Mouse (Mus musculus) spleen, adult 2 months (tissue): ENCODE measurements around the gene Hapln3. TPM values are rescaled to one million over a fixed set of nuclear protein-coding genes. Genes with fewer than 3 reads are reported as not detected.
A peak's percentile ranks its signal among the peaks of the same experiment; 100 is the strongest.

ENCODE experiments used
- DNase-seq, 2 experiments: peaks; one replicate each; pipeline versions ENCODE4 v3.0.0 to v3.0.0-alpha.2; 2012 to 2021; ENCODE audit warnings: low spot score in 2 of 2, low read depth in 1 of 2
- H3K27ac ChIP-seq: fragments of 200-500 bp; 2 replicates; pipeline ENCODE4 v1.5.1; 2012; ENCODE audit warnings: low read length, inconsistent platforms; ENCODE audit not compliant: insufficient read depth
- H3K27me3 ChIP-seq: fragments of 200-500 bp; 2 replicates; pipeline ENCODE4 v1.6.1; 2012; ENCODE audit warnings: mild to moderate bottlenecking, moderate library complexity, low read length, inconsistent platforms; ENCODE audit not compliant: control insufficient read depth, insufficient read depth
- H3K36me3 ChIP-seq: fragments of 200-500 bp; 2 replicates; pipeline ENCODE4 v1.6.1; 2012; ENCODE audit warnings: mild to moderate bottlenecking, low read length, inconsistent platforms; ENCODE audit not compliant: control insufficient read depth, insufficient read depth
- H3K4me1 ChIP-seq: fragments of 200-500 bp; 2 replicates; pipeline ENCODE4 v1.6.1; 2011; ENCODE audit warnings: inconsistent platforms; ENCODE audit not compliant: control insufficient read depth, insufficient read depth, insufficient read length
- H3K4me3 ChIP-seq: fragments of 200-500 bp; 2 replicates; pipeline ENCODE4 v1.5.1; 2011; ENCODE audit warnings: mild to moderate bottlenecking, inconsistent platforms; ENCODE audit not compliant: insufficient read depth, insufficient read length; ENCODE audit errors: extremely low read depth
- CTCF ChIP-seq: fragments of 200-500 bp; IDR thresholded peaks from 2 replicates; pipeline ENCODE4 v1.5.1; 2011; ENCODE audit warnings: mild to moderate bottlenecking, inconsistent platforms; ENCODE audit not compliant: insufficient read depth, insufficient read length, insufficient replicate concordance; ENCODE audit errors: extremely low read depth
- POLR2A ChIP-seq: fragments of 200-500 bp; IDR thresholded peaks from 2 replicates; pipeline ENCODE4 v1.6.1; 2011; ENCODE audit warnings: low read depth, low read length, inconsistent platforms
- WGBS: fragments of 180-500 bp; shearing (Covaris S2); methylation state at CpG from one replicate; pipeline ENCODE4 v1.1.7; 2018; 5-methylcytosine and 5-hydroxymethylcytosine counted together
- polyA plus RNA-seq: library from polyadenylated mRNA; depleted of rRNA; stranded (reverse); fragments of >200 nt; gene quantifications from 2 replicates; pipeline ENCODE4 v1.2.3, GENCODE M21; 2012

Hapln3 gene
- polyA plus RNA-seq, 1 experiment, result 1.5 TPM

- DNase-seq, result no peak
- no peaks in the 10 kb centered on the region for H3K4me1 ChIP-seq
- 19% methylated on average over 13 of the region's 13 CpGs for WGBS
- no peak overlapping the region for H3K4me3 ChIP-seq
- no peaks in the 10 kb centered on the region for H3K27me3 ChIP-seq
- no peak overlapping the region for H3K27ac ChIP-seq
- TF ChIP-seq CTCF (no peak), POLR2A (no peak)
- no peaks in the 10 kb centered on the region for H3K36me3 ChIP-seq
Measured at GRCm38 (mm10) chr7:79130385-79130784, 433 bp downstream of the Hapln3 start.

- H3K27ac ChIP-seq, result no peak overlapping the region
- H3K4me1 ChIP-seq, result no peaks in the 10 kb centered on the region
- H3K36me3 ChIP-seq, result no peaks in the 10 kb centered on the region
- TF ChIP-seq CTCF (no peak), POLR2A (no peak)
- 34% methylated on average over 8 of the region's 8 CpGs for WGBS
- DNase-seq, result no peak
- no peak overlapping the region for H3K4me3 ChIP-seq
- H3K27me3 ChIP-seq, result no peaks in the 10 kb centered on the region
Measured at GRCm38 (mm10) chr7:79129883-79130282, 935 bp downstream of the Hapln3 start.

GRCm38 (mm10) chr7:79123465-79123864, 7.4 kb downstream of the Hapln3 start:
- no peak for TF ChIP-seq CTCF
- no peak for TF ChIP-seq POLR2A
- no peak overlapping the region for H3K27ac ChIP-seq
- 78% methylated on average over 5 of the region's 5 CpGs for WGBS
- H3K36me3 ChIP-seq, result no peaks in the 10 kb centered on the region
- H3K27me3 ChIP-seq, result no peaks in the 10 kb centered on the region
- H3K4me1 ChIP-seq, result no peaks in the 10 kb centered on the region
- H3K4me3 ChIP-seq, result no peak overlapping the region
- no peak for DNase-seq

- Histone ChIP-seq H3K4me3 (no peak overlapping the region), H3K36me3 (no peaks in the 10 kb centered on the region), H3K4me1 (no peaks in the 10 kb centered on the region), H3K27me3 (no peaks in the 10 kb centered on the region), H3K27ac (no peak overlapping the region)
- TF ChIP-seq POLR2A, result no peak
- no peak for TF ChIP-seq CTCF
- DNase-seq, result no peak
- WGBS, result 59% methylated on average over 4 of the region's 4 CpGs
Measured at GRCm38 (mm10) chr7:79113848-79114247, 17.0 kb downstream of the Hapln3 start.

GRCm38 (mm10) chr7:79096492-79096891, 34.3 kb downstream of the Hapln3 start:
- H3K36me3 ChIP-seq, result no peaks in the 10 kb centered on the region
- no peaks in the 10 kb centered on the region for H3K27me3 ChIP-seq
- H3K4me3 ChIP-seq, result no peak overlapping the region
- TF ChIP-seq POLR2A, result no peak
- no peak overlapping the region for H3K27ac ChIP-seq
- no peak for DNase-seq
- 86% methylated on average over 5 of the region's 5 CpGs for WGBS
- H3K4me1 ChIP-seq, result no peaks in the 10 kb centered on the region

- no peak for TF ChIP-seq CTCF
- Histone ChIP-seq H3K27ac (no peak overlapping the region), H3K36me3 (no peaks in the 10 kb centered on the region), H3K27me3 (no peaks in the 10 kb centered on the region), H3K4me3 (no peak overlapping the region), H3K4me1 (no peaks in the 10 kb centered on the region)
- 63% methylated on average over 4 of the region's 4 CpGs for WGBS
- DNase-seq, result no peak
Measured at GRCm38 (mm10) chr7:79089111-79089510, 41.7 kb downstream of the Hapln3 start.

- peak; percentile 48; the same call in 1 of the 2 replicates for TF ChIP-seq CTCF
- no peak for TF ChIP-seq POLR2A
- WGBS, result 23% methylated on average over 7 of the region's 7 CpGs
- no peaks in the 10 kb centered on the region for H3K4me1 ChIP-seq
- no peaks in the 10 kb centered on the region for H3K36me3 ChIP-seq
- peak in 1 of 2 experiments; percentile 31 for DNase-seq
- H3K27ac ChIP-seq, result no peak overlapping the region
- H3K4me3 ChIP-seq, result no peak overlapping the region
- no peaks in the 10 kb centered on the region for H3K27me3 ChIP-seq
Measured at GRCm38 (mm10) chr7:79080572-79081399, 50.0 kb downstream of the Hapln3 start.
